Mouse (Mus musculus) adrenal gland, postnatal 4 days (tissue): ENCODE data around the gene Brms1l. TPM values are rescaled to one million over a fixed set of nuclear protein-coding genes. Genes with fewer than 3 reads are reported as not detected.
"Not testable (repeated sequence)": the region's sequence is repeated elsewhere in the genome, so short reads cannot be mapped to it uniquely, and the experiment has no call there.

Source experiments
- DNase-seq, 2 experiments: peaks; one replicate each; pipeline ENCODE4 v3.0.0; 2021 to 2022; ENCODE audit warnings: low spot score in 2 of 2, mixed read lengths in 2 of 2
- long read RNA-seq, 2 experiments: library from polyadenylated mRNA; stranded (forward); transcript quantifications; one replicate each; pipeline ENCODE4 v2.0.0; 2021
- total RNA-seq, 2 experiments: library from RNA; stranded (reverse); gene quantifications; 2 replicates each; pipeline ENCODE4 v1.2.3; 2021

The Brms1l gene
- 10 to 100 TPM; 43.9 to 44.7 TPM for total RNA-seq
- long read RNA-seq, experiment 1, transcript Brms1l-201 (10 exons, 2,609 nt), result major isoform, 34 of 39 reads
- long read RNA-seq, experiment 1, partial matches to known transcripts, result 2 of 39 reads
- long read RNA-seq, experiment 1, other reads (novel, unspliced or antisense), result 2 of 39 reads
- long read RNA-seq, experiment 2, transcript Brms1l-201 (10 exons, 2,609 nt), result major isoform, 51 of 60 reads
- long read RNA-seq, experiment 2, partial matches to known transcripts, result 3 of 60 reads
- long read RNA-seq, experiment 2, other reads (novel, unspliced or antisense), result 5 of 60 reads

GRCm38 (mm10) chr12:55836199-55836951, at the start of gene Brms1l:
Brms1l (plus strand) TSS chr12:55836324.
- peak; percentile 74 to 94 for DNase-seq

GRCm38 (mm10) chr12:55794485-55794884, 41.6 kb upstream of the Brms1l start:
- not testable (repeated sequence) for DNase-seq

GRCm38 (mm10) chr12:55797103-55797502, 39.0 kb upstream of the Brms1l start:
- no peak for DNase-seq

GRCm38 (mm10) chr12:55798745-55799144, 37.4 kb upstream of the Brms1l start:
- no peak for DNase-seq

- no peak for DNase-seq
These were observed 36.0 kb upstream of the Brms1l start for GRCm38 (mm10) chr12:55800144-55800543.

GRCm38 (mm10) chr12:55801131-55801530, 35.0 kb upstream of the Brms1l start:
- no peak for DNase-seq

GRCm38 (mm10) chr12:55805035-55805434, 31.1 kb upstream of the Brms1l start:
- DNase-seq, result no peak

- no peak for DNase-seq
These were observed 19.6 kb upstream of the Brms1l start for GRCm38 (mm10) chr12:55816488-55816887.

- DNase-seq, result peak; percentile 7 to 18
These were observed 15.9 kb upstream of the Brms1l start for GRCm38 (mm10) chr12:55820119-55820660.

- DNase-seq, result peak; percentile 64 to 72
These were observed 15.3 kb upstream of the Brms1l start, which contains the start of gene Ralgapa1 for GRCm38 (mm10) chr12:55820661-55821314. Ralgapa1 (minus strand) TSS chr12:55821167.

GRCm38 (mm10) chr12:55824027-55824426, 12.1 kb upstream of the Brms1l start:
- DNase-seq, result no peak

GRCm38 (mm10) chr12:55825537-55825936, 10.6 kb upstream of the Brms1l start:
- no peak for DNase-seq

GRCm38 (mm10) chr12:55831101-55831500, 5.0 kb upstream of the Brms1l start:
- DNase-seq, result peak; percentile 18 to 38

- no peak for DNase-seq
These were observed 3.2 kb upstream of the Brms1l start for GRCm38 (mm10) chr12:55832961-55833360.

GRCm38 (mm10) chr12:55833906-55834625, 2.1 kb upstream of the Brms1l start:
- DNase-seq, result no peak

GRCm38 (mm10) chr12:55834891-55835290, 1.2 kb upstream of the Brms1l start:
- no peak for DNase-seq

- DNase-seq, result no peak
These were observed 296 bp upstream of the Brms1l start for GRCm38 (mm10) chr12:55835857-55836198.

GRCm38 (mm10) chr12:55837495-55837894, 1.4 kb downstream of the Brms1l start:
- DNase-seq, result no peak

- no peak for DNase-seq
These were observed 10.6 kb downstream of the Brms1l start for GRCm38 (mm10) chr12:55846741-55847140.

GRCm38 (mm10) chr12:55847851-55848250, 11.7 kb downstream of the Brms1l start:
- DNase-seq, result no peak

GRCm38 (mm10) chr12:55850650-55851049, 14.5 kb downstream of the Brms1l start:
- no peak for DNase-seq
